Mouse (Mus musculus): Measurements from ENCODE around the gene Nacc1. TPM values are rescaled to one million over a fixed set of nuclear protein-coding genes. Genes with fewer than 3 reads are reported as not detected.

Nacc1 gene
- polyA plus RNA-seq, 1 experiment from 2014 or later = 11.0 TPM

DNA sequence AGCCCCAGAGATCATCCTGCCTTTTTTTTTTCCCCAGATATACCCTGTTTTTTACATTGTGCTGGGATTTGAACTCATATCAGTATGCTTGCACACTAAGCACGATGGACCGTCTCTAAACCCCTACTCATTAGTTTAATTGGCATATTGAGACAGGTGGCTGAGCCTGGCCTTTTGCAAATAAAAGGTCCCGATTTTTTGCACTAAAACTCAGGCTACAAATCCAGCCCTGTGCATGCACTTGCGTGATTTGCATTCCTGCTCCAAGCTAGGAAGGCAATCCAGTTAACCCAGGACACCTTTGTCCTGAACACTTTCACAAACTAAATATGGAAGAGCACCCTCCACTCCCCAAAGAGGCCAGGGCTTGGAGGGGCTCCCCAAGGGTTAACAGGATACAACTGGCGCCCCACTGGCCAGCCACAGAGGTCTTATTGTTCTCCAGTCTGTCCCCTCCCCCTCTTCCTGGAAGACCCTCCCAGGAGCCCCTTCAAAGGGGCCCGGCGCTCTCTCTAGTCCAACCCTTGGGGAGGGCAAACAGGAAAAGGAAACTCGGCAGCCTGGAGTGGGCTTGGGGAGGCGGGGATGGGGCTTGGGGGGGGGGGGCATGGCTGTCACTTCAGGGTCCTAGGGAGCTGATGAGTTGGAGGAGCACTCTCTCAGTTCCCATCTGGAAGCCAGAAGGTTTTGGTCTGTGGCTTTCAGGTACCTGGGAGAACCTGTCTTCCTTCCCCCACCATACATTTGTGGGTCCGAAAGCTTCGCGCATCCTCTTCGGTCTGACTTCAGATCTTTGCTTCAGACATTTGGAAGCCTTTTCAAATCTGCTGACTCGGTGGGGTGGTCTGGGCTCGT is 32.1 kb downstream of the Nacc1 start:
- WGBS = 3% methylated on average over 15 of the region's 15 CpGs
- Histone ChIP-seq H3K4me3 (ENCODE audit: low read length) (peak overlapping the region; percentile 50), H3K4me2 (ENCODE audit: low read depth, low read length) (peak overlapping the region; percentile 87), H3K27me3 (replicated peaks; ENCODE audit: control insufficient read depth, insufficient read depth, low read length) (no peaks in the 10 kb centered on the region), H3K27ac (ENCODE audit: low read length) (peak overlapping the region; percentile 96), H3K4me1 (ENCODE audit: control insufficient read depth, insufficient read depth, low read length) (peaks cover 42% of the 10 kb centered on the region), H3K9me3 (ENCODE audit: control insufficient read depth, low read length) (no peaks in the 10 kb centered on the region), H3K9ac (ENCODE audit: low read depth, low read length) (peak overlapping the region; percentile 74), H3K36me3 (ENCODE audit: control insufficient read depth, insufficient read depth, low read length) (no peaks in the 10 kb centered on the region)
- ATAC-seq = peak; percentile 3; the same call in 1 of the 2 replicates

DNA sequence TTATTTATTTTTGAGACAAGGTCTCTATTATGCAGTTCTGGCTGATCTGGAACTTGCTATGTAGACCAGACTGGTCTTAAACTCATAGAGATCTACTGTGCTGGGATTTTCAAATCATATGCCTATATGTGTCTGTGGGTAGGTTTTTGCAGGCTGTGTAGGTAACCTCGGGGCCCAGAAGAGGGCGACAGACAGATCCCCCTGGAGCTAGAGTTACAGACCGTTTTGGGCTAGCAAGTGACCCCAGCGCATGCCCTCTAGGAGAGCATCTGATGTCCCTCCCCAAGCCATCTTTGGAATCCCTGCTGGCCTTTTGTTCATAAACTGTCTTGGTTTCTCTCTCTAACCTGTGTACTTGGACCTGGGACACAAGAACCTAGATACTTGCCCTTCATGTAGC is 33.1 kb downstream of the Nacc1 start:
- Histone ChIP-seq H3K27ac (ENCODE audit: low read length) (peak overlapping the region; percentile 96), H3K9ac (ENCODE audit: low read depth, low read length) (0 out of 2 replicates have a peak overlapping the region, but pooled peaks have one; percentile 74), H3K4me3 (ENCODE audit: low read length) (no peak overlapping the region), H3K4me1 (ENCODE audit: control insufficient read depth, insufficient read depth, low read length) (peaks cover 37% of the 10 kb centered on the region), H3K9me3 (ENCODE audit: control insufficient read depth, low read length) (no peaks in the 10 kb centered on the region), H3K27me3 (replicated peaks; ENCODE audit: control insufficient read depth, insufficient read depth, low read length) (no peaks in the 10 kb centered on the region), H3K4me2 (ENCODE audit: low read depth, low read length) (0 out of 2 replicates have a peak overlapping the region, but pooled peaks have one; percentile 87), H3K36me3 (ENCODE audit: control insufficient read depth, insufficient read depth, low read length) (no peaks in the 10 kb centered on the region)
- 49% methylated on average over 4 of the region's 4 CpGs for WGBS
- no peak for ATAC-seq

DNA sequence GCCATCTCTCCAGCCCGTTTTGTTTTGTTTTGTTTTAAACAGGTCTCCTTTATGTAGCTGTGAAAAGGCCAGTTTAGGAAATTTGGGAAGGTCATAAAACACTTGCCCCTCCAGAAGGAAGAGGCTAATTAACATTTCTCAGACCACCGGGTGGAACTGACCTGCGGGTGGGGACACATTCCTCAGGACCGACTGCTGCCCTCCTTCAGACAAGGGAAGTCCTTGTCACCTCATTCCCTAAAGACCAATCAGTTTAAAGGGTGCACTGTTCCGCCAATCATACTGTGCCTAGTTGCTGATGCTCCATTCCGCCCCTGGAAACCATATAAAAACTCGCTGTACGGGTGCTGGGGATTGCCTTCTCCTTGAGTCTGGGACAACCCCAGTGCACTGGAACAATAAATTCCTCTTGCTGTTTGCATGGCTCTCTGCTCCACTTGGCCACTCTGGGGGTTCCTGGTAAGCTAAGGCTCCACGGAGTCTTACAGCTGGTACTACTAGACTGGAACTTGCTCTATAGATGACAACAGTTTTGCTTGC is 34.5 kb downstream of the Nacc1 start:
- no peak for ATAC-seq
- WGBS = 52% methylated on average over 9 of the region's 9 CpGs
- H3K27me3 ChIP-seq (replicated peaks; ENCODE audit: control insufficient read depth, insufficient read depth, low read length) = no peaks in the 10 kb centered on the region
- H3K4me2 ChIP-seq (ENCODE audit: low read depth, low read length) = no peak overlapping the region
- H3K36me3 ChIP-seq (ENCODE audit: control insufficient read depth, insufficient read depth, low read length) = no peaks in the 10 kb centered on the region
- H3K9me3 ChIP-seq (ENCODE audit: control insufficient read depth, low read length) = no peaks in the 10 kb centered on the region
- H3K4me3 ChIP-seq (ENCODE audit: low read length) = no peak overlapping the region
- H3K9ac ChIP-seq (ENCODE audit: low read depth, low read length) = no peak overlapping the region
- H3K4me1 ChIP-seq (ENCODE audit: control insufficient read depth, insufficient read depth, low read length) = peaks cover 26% of the 10 kb centered on the region
- peak overlapping the region; percentile 59 for H3K27ac ChIP-seq (ENCODE audit: low read length)

DNA sequence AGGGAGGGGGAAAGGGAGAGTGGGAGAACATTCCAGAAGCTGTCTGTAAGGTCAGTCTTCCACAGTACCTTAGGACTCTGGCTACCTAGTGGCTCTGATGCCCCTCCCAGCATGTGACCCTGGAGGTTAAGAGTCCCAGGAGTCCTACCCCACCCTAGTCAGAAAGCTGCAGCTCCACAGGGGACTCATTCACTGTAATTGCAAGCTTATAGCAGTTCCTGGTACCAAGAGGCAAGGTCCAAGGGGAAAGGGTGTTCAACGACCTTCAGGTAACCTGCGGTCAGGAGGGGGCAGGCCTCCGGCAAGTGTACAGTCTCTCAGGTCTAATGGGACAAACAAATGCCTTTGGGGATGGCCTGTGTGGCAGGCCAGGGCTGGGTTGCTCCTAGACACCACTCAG is 37.4 kb downstream of the Nacc1 start:
- Histone ChIP-seq H3K36me3 (ENCODE audit: control insufficient read depth, insufficient read depth, low read length) (no peaks in the 10 kb centered on the region), H3K9me3 (ENCODE audit: control insufficient read depth, low read length) (no peaks in the 10 kb centered on the region), H3K4me2 (ENCODE audit: low read depth, low read length) (no peak overlapping the region), H3K4me3 (ENCODE audit: low read length) (no peak overlapping the region), H3K9ac (ENCODE audit: low read depth, low read length) (peak overlapping the region; percentile 0; the same call in 1 of the 2 replicates), H3K27ac (ENCODE audit: low read length) (peak overlapping the region; percentile 58), H3K4me1 (ENCODE audit: control insufficient read depth, insufficient read depth, low read length) (peaks cover 13% of the 10 kb centered on the region), H3K27me3 (replicated peaks; ENCODE audit: control insufficient read depth, insufficient read depth, low read length) (no peaks in the 10 kb centered on the region)
- 41% methylated on average over 3 of the region's 3 CpGs for WGBS
- peak; percentile 85 for ATAC-seq

DNA sequence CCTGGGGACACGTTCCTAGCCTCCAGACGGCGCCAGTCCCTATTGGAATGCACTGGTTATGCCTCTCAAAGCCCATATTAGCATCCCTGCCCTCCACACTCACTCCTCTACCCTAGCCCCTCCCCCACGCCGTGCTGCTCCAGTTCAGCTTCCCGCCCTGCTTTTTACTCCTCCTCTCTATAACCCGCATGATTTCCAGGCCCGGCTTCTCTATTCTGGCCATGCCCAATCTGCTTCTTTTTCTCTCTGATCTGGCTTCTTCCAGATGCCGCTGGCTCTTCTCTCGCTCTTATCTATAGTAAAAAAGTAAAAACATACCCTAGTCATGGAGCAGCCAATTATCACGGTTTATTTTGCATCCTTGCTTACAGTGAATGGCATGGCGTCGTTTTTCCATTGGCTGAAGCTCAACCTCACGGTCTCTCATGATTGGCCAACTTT is 40.2 kb downstream of the Nacc1 start:
- Histone ChIP-seq H3K27me3 (replicated peaks; ENCODE audit: control insufficient read depth, insufficient read depth, low read length) (no peaks in the 10 kb centered on the region), H3K4me1 (ENCODE audit: control insufficient read depth, insufficient read depth, low read length) (peaks cover 8% of the 10 kb centered on the region; the same call in 1 of the 2 replicates), H3K9me3 (ENCODE audit: control insufficient read depth, low read length) (no peaks in the 10 kb centered on the region), H3K36me3 (ENCODE audit: control insufficient read depth, insufficient read depth, low read length) (no peaks in the 10 kb centered on the region), H3K4me2 (ENCODE audit: low read depth, low read length) (peak overlapping the region; percentile 33), H3K4me3 (ENCODE audit: low read length) (no peak overlapping the region; the same call in 1 of the 2 replicates), H3K27ac (ENCODE audit: low read length) (no peak overlapping the region), H3K9ac (ENCODE audit: low read depth, low read length) (0 out of 2 replicates have a peak overlapping the region, but pooled peaks have one; percentile 31)
- 4% methylated on average over 14 of the region's 14 CpGs for WGBS
- peak; percentile 49; the same call in 1 of the 2 replicates for ATAC-seq

DNA sequence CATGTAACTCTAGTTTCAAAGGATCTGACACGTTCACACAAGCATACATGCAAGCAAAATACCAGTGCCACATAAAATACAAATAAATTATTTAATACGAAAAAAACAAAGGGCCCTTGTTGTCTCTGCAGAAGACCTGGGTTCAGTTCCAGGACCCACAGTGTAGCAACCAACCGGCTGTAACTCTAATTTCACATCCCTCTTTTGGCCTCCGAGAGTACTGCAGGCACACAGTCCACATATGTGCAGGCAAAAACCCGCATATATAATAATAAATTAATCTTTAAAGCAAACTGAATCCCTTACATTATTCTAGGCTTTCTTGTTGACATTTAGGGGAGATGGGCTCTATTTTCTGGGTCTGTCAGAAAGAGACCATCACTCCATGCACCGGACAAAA is 40.9 kb downstream of the Nacc1 start:
- Histone ChIP-seq H3K36me3 (ENCODE audit: control insufficient read depth, insufficient read depth, low read length) (no peaks in the 10 kb centered on the region), H3K27me3 (replicated peaks; ENCODE audit: control insufficient read depth, insufficient read depth, low read length) (no peaks in the 10 kb centered on the region), H3K4me3 (ENCODE audit: low read length) (no peak overlapping the region), H3K4me2 (ENCODE audit: low read depth, low read length) (no peak overlapping the region), H3K9me3 (ENCODE audit: control insufficient read depth, low read length) (no peaks in the 10 kb centered on the region), H3K27ac (ENCODE audit: low read length) (no peak overlapping the region), H3K4me1 (ENCODE audit: control insufficient read depth, insufficient read depth, low read length) (peaks cover 8% of the 10 kb centered on the region; the same call in 1 of the 2 replicates), H3K9ac (ENCODE audit: low read depth, low read length) (no peak overlapping the region)
- 63% methylated on average over 6 of the region's 6 CpGs for WGBS
- no peak for ATAC-seq

DNA sequence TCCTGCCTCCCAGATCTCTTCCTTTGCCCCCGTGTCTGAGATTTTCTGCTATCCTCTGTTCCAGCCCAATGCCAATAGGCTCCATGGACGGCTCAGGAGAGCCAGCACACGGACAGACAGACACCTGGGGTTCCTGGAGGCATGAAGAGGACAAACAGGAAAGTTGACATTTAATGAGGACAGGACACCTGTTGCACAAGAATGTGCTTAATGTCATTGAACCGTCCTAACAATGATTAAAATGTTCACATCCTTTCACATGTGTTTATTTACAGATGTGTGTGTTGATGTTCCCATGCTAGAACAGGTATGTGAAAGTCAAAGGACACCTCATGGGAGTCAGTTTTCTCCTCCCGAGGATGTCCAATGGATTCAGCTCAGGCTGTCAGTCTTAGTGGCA is 44.6 kb downstream of the Nacc1 start:
- no peaks in the 10 kb centered on the region for H3K36me3 ChIP-seq (ENCODE audit: control insufficient read depth, insufficient read depth, low read length)
- no peaks in the 10 kb centered on the region for H3K27me3 ChIP-seq (replicated peaks; ENCODE audit: control insufficient read depth, insufficient read depth, low read length)
- no peak overlapping the region for H3K27ac ChIP-seq (ENCODE audit: low read length)
- peaks cover 10% of the 10 kb centered on the region; the same call in 1 of the 2 replicates for H3K4me1 ChIP-seq (ENCODE audit: control insufficient read depth, insufficient read depth, low read length)
- ATAC-seq = no peak
- 61% methylated on average over 5 of the region's 5 CpGs for WGBS
- no peak overlapping the region for H3K9ac ChIP-seq (ENCODE audit: low read depth, low read length)
- no peak overlapping the region for H3K4me3 ChIP-seq (ENCODE audit: low read length)
- H3K4me2 ChIP-seq (ENCODE audit: low read depth, low read length) = no peak overlapping the region
- no peaks in the 10 kb centered on the region for H3K9me3 ChIP-seq (ENCODE audit: control insufficient read depth, low read length)

DNA sequence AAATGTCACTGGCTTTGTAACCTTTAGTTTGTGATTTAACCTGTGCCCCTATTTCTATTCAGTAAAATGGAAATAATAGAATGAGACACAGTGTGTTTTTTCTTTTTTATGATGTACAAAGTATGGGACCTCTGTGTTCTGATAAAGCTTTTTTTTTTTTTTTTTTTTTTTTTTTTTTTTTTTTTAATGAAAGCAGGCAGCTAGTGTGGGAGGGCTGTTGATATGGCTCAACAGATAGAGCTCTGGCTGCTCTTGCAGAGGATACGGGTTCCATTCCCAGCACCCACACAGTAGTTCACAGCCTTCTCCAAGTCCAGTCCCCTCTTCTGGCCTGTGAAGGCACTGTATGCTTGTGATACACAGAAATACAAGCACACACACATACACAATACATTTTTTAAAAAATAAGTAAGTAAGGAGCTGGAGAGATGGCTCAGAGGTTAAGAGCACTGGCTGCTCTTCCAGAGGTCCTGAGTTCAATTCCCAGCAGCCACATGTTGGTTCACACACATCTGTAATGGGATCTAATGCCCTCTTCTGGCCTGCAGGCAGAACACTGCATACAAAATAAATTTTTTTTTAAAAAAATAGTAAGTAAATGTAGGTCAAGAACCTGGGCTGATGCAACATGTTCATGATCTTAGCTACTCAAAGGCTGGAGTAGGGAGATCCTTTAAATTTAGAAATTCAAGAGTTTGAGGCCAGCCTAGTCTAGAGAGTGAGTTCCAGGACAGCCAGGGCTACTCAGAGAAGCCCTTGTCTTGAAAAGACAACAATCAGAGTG is 45.9 kb downstream of the Nacc1 start:
- ATAC-seq = no peak
- H3K4me3 ChIP-seq (ENCODE audit: low read length) = no peak overlapping the region
- H3K27ac ChIP-seq (ENCODE audit: low read length) = no peak overlapping the region
- H3K9me3 ChIP-seq (ENCODE audit: control insufficient read depth, low read length) = no peaks in the 10 kb centered on the region
- H3K9ac ChIP-seq (ENCODE audit: low read depth, low read length) = no peak overlapping the region
- H3K27me3 ChIP-seq (replicated peaks; ENCODE audit: control insufficient read depth, insufficient read depth, low read length) = no peaks in the 10 kb centered on the region
- no peaks in the 10 kb centered on the region for H3K36me3 ChIP-seq (ENCODE audit: control insufficient read depth, insufficient read depth, low read length)
- H3K4me1 ChIP-seq (ENCODE audit: control insufficient read depth, insufficient read depth, low read length) = peaks cover 4% of the 10 kb centered on the region; the same call in 1 of the 2 replicates
- H3K4me2 ChIP-seq (ENCODE audit: low read depth, low read length) = no peak overlapping the region
- 85% methylated on average over 1 of the region's 1 CpGs for WGBS

Measured in intestine, embryonic 16.5 days (tissue).